Mouse (Mus musculus) mouse embryonic stem cell (cell line): ENCODE results near the gene Muc1.
"Not testable (repeated sequence)": the region's sequence is repeated elsewhere in the genome, so short reads cannot be mapped to it uniquely, and the experiment has no call there.

Experiments
- in situ Hi-C, 2 experiments: fragments of 300-500 bp; cut with MboI; formaldehyde crosslinking; loops; 1 replicate in 1 of 2; 3 replicates in 1 of 2; pipeline ENCODE4 v1.14.3; 2019 to 2020; ENCODE audit warnings: low sequenced_read_pairs in 2 of 2, low pct_unique_long_range_greater_than_20kb in 1 of 2, mixed read lengths in 1 of 2; ENCODE audit not compliant: unreplicated experiment in 1 of 2

Gene Muc1

DNA sequence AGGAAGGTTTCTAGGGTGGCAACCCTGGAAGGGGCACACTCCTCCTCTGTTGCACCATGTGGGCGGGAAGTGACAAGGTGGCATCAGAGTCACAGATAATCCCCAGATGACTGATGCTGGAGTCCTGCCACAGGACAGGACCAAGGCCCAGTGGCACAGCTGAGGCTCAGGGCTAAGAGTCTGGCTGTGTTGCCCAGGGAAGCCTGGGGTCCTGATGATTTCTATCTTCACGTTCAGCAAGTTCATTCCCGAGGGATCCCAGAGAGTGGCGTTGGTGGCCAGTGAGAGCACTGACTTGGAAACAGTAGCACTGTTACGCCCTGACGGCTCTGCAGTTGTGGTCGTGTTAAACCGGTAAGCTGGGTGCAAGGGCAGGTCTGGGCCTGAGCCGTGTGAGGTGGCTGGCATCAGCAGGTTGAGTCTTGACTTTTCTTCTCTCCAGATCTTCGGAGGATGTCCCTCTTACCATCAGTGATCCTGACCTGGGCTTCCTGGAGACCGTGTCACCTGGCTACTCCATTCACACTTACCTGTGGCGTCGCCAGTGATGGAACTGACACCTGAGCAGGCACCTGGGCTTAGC lies 20.7 kb upstream of the Muc1 start:
- in situ Hi-C loops: no loop called here

DNA sequence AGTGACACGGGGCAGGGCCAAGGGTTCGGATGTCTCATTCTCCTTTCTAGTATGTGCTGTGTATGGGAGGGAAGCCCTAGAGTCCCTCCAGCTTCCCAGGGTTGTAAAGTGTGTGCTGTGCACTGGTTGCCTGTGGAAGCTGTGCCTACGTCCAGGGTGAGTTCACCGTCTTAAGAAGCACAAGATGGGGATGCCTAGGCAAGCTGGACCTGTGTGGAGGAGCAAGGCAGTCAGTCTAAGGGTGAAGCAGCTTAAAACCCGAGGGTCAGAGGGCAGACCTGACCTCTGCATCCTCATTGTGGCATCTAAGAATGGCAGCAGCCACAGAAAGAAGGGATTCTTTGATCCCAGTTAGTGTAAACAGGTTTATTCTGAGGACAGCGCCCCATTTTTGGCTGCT lies 20.1 kb upstream of the Muc1 start:
- in situ Hi-C loops: no loop called here

DNA sequence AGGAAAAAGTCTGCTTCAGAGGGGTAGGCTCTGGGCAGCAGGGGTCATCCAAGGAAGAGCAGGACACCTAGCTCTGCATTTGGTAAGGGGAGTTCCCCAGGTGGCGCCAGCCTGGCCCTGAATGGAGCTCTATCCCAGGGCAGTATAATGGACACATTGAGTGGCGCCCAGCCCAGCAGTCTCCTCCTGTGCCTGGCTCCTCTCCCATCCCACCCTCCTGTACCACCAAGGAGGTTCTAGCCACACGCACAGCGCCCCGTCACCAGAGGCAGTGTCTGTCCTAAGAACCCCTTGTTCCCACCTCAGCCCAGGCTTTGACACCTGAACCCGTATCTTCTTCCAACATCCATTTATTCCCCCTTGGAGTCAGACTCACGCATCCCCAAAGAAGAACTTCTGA lies 19.1 kb upstream of the Muc1 start:
- in situ Hi-C loops: no loop called here

DNA sequence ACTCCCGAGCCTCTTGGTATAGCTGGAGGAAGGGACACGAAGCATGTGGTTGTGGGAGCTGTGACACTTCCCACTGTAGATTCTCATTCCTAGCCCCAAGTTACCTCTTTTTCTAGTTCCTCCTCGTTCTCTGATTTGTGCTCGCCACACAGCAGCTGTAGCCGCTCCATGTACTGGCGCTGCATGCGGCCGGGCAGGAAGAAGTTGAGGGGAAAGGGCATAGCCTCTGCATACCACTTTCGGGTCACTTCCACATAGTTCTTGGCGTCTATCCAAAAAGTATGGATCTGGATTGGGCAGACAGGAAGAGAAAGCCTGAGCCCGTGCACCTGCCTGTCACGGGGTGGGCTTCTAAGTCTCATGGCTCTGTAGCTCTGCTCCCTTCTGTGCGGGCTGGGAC lies 18.7 kb upstream of the Muc1 start:
- in situ Hi-C loops: no loop called here

DNA sequence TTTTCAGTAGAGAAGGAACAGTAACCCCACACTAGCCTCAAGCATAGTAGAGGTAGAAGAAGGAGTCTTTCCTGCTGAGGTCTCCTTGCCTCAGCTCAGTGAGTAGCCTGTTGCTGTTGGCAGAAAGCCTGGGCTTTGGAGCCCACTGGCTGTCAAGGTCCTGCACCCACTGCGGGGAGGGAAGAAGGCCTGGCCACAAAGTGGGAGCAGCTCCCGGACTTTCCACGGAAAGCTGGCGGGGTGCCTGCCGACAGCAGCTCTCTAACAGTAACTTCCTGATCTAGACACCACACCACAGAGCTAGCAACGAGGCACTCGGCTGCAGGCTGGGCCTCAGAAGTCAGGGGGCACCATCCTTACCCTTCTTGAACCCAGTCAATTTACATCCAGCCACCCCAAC lies 18.1 kb upstream of the Muc1 start:
- in situ Hi-C loops: no loop called here

DNA sequence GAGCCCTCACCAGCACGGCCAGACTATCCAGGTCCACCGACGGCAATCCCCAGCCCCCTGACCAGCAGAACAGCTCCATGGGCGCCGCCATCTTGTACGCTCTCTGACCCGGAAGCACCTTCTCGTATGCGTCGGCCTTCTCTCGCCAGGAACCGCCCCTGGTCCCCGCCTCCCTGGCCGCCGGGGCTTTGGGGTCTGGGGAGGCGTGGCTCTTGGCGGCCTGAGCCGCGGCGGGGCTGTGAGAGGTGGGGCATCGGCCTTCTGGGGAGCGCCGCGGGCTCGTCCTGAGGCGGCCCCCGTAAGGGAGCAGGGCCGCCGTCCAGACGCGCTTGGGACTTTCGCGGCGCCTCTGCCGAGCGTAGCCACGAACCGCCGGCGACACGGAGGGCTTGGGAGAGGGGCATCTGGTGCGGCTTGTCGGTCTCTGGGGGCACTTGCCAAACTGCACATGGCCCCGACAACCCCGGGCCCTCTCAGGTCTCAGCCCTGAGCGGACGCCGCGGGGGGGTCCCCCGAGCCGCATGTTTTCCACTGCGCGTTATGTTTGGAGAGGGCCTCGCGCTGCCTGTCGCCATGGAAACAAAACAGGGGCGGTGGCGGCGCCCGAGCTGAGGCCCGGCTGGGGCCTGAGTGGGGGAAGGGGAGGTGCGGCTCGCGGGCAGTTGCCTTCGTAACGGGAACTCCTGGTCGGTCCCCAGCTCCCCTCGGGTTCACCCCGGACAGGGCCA lies 14.9 kb upstream of the Muc1 start:
- in situ Hi-C loops: no loop called here

DNA sequence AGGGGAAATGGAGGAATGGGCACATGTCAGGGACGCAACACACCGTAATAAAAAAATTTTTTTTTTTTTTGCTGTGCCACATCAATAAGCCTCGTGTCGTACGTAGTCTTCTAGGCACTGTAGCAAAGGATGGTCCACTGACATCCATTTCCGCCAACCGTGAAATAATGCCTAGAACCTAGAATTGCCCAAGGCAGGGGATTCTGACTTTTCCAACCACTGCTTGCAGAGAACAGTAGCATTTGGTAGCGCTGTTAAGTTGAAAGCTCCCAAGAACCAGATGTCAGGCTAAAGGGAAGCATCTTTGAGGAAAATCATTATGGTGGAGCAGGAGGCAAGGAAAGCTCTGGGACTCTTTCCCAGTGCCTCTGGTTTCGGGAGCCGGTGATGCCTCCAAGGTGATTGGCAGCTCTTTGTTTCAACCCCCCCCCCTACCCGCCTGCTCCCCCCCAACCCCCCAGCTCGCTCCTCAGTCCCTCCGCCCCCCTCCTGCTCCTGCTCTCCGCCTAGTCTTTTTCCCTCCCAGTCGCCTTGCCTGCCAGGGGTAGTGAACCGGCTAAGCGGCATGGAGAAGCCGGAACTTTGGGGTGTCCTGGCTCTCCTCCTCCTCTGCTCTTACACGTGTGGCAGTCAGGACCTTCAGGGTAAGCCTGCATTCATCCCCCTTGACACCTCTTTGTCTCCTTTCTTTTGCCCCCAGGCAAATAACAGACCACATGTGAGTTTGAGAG lies 14.0 kb upstream of the Muc1 start, which contains the start of gene Thbs3:
Thbs3 (plus strand) TSS at position 500 of the 731 bp plus-strand sequence.
- in situ Hi-C loops: no loop called here

DNA sequence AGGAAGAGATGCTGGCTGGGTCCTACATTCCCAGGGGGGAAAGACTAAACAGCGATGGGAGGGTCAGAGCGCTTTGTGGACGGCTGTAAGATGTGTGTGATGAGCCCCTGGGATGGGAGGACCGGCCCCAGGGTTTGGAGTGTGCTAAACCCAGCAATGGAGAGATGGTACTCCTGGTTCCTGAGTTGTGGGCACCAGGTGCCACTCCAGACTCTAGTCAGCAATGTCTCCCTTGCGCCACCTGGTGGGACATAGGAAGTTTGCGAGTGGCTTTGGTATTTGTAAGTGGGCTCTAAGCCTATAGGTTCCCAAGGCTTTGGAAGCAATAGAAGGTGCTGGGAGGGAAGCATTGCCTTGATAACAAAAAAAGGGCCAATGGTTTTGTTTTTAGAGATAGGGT lies 13.0 kb upstream of the Muc1 start:
- in situ Hi-C loops: no loop called here

DNA sequence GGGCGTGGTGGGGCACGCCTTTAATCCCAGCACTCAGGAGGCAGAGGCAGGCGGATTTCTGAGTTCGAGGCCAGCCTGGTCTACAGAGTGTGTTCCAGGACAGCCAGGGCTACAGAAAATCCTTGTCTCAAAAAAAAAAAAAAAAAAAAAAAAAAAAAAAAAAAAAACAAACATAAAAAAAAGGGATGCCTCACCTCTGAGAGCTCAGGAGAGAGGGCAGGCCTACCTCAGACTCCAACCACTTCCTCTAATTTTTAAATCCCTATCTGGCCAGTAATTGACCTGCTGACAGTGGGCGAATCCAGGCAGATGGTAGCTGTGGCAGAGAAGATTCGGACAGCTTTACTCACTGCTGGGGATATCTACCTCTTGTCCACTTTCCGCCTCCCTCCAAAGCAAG lies 12.4 kb upstream of the Muc1 start:
- in situ Hi-C loops: not testable (repeated sequence)

DNA sequence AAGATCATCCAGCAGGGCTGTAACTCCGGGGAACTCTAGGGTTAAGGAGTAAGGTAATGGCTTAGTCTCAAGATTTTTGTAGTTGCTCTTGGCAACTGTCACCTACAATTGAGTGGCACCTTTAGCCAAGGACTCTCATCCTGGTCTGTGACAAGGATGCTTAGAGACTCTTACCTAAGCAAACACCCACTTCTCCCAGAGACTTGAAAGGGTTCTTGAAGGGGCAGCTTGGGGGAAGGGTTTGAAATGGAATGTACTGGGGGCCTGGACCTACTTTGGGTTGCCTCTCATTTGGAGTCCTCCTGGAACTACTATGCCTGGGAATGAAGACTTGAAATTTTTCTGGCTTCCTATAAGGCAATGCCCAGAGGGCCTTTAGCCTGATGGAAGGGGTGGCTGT lies 10.6 kb upstream of the Muc1 start:
- in situ Hi-C loops: no loop called here

DNA sequence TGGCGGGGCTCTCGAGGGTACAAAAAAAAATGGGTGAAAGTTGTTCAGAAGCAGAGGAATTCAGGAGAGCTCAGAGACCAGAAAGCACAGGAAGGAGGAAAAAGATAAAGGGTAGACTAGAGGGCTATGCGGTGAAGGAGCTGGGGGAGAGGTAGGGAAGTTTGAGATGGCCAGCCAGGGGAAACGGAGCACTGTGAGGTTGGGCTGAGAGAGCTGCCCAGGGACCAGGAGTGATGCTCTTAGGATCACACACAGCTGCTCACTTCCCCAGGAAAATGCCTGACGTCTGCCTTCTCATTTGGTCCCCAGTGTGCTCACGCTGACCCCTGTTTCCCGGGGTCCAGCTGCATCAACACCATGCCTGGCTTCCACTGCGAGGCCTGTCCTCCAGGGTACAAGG lies 9.3 kb upstream of the Muc1 start:
- in situ Hi-C loops: no loop called here

DNA sequence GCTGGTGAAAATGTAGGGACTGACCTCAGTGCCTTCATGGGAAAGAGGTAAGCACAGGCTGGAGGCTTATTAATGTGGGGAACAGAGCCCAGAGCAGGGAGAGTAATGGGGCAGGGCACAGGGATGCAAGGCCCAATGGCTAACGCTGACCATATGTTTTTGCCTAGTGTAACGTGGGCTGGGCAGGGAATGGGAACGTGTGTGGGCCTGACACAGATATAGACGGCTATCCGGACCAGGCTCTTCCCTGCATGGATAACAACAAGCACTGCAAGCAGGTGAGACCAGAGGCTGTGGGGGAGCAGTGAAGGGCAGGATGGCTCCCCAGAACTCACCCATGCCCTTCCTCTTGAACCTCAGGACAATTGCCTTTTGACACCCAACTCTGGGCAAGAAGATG lies 7.7 kb upstream of the Muc1 start:
- in situ Hi-C loops: no loop called here

DNA sequence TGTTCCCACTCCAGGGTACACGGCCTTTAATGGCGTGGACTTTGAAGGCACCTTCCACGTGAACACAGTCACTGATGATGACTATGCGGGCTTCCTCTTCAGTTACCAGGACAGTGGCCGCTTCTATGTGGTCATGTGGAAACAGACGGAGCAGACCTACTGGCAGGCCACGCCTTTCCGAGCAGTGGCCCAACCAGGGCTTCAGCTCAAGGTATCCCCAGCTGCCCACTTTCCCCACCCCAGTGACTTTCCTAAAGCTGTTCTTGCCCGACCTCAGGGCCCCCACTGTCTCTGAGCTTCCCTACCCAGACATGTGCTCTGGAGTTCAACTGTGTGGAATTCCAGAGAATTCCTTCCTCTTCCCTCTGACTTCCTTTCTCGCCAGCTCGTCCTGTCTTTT lies 4.1 kb upstream of the Muc1 start:
- in situ Hi-C loops: no loop called here

DNA sequence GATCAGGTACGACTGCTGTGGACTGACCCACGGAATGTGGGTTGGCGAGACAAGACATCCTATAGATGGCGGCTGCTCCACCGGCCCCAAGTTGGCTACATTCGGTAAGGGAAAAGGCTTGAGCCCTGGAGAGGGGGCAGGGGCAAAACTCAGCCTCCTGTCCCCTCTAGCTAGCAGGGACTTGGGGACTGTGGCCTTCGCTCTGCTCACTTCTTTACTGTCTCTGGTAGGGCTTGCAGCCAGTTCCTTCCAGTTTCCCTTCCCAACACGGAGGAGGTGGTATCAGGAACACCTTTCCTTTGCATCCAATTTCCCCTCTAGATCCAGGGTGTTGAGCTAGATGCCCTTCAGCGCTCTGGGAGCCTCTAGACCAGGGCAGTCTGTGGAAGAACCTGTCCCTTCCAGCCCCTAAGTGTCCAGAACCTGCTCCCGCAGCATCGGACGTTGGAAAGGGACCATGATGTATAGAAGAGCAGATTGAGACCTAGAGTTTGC lies 3.5 kb upstream of the Muc1 start:
- in situ Hi-C loops: no loop called here

DNA sequence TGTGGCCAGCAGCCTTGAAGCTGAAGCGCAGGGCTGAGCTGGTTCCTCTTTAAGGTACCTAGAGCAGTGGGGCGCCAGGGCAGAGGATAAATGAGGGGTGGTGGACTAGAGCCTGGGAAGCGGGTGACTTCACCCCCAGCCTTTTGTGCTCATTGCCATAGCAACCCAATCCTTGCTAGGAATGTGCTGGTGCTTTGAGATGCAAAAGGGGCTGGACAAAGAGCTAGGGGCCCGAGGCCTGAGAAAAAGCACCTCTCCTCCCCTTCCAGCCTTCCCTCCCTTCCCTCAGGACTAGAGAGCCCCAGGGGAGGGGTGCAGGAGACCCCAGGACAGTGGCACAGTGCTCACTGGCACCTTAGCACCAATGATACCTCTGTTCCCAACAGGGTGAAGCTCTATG lies 2.9 kb upstream of the Muc1 start:
- in situ Hi-C loops: no loop called here

DNA sequence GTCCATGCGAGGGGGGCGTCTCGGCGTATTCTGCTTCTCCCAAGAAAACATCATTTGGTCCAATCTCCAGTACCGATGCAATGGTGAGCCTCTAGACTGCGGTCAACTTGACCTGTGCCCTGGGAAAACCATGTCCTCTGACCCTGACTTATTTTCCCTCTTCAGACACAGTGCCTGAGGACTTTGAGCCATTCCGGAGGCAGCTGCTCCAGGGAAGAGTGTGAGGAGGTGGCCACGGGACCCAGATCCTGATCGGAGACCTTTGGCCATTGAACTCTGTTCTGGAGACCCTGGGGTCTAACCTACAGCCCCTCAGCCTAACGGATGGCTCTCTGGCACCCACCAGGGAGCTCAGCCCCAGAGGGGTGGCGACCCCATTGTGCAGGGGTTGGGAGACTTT lies 2.5 kb upstream of the Muc1 start:
- in situ Hi-C loops: no loop called here

DNA sequence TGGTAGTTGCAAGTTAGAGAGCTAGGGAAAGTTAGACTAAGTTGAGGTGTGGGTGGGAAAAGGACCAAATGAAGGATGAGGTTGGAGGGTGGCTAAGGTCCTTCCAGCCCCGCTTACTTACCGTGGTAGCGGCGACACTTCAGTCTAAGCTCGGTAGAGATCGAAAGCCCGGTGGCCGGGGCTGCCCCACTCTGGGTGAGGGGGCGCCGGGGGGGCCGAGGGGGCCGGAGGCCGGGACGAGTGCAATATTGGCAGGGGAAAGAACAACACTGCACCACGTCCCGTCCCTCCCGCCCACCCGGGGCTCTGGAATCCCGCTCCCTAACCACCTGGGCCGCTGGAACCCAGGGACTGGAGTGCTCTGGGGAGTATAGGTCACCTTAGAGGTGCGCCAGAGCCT lies 2.0 kb upstream of the Muc1 start, which contains the start of gene Mtx1:
Mtx1 (minus strand) TSS at position 189 of the 400 bp plus-strand sequence.
- in situ Hi-C loops: no loop called here

DNA sequence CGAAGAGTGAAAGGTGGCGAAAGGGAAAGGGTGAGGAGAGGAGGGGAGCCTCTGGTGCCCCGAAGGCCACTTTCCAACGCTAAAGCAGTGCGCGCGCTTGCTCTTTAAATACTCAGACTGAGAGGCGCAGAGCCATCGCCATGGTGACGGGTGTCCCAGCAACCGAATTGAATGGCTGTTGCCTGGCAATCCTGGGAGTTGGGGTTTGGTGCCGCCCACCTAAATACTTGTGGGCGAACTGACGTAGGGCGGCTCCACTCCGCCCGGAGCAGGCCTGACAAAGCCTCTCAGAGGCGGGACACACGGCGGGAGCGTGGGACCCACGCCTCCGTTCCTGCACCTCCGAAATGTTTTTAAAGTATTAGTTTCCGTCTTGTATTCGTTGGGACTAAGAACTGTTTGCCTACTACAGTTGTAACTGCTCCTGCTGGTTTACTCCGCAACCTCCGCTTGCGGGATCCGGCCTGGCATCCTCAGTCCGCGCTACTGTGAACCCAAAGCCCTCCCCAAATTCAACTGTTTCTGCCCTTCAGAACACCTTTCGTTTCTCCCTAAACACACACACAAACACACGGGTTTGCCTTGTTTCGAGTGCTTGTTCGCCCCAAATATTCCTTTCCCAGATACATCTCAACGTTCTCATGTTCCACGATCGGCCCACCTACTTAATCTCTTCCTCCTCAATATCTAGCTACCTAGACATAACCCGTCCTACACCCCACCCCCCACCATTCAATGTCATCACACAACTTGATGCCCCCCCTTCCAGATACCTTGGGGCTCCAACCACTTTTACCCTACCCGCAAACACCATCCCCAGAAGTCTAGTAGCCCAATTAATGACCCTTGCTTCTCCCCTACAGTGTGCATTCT lies 1.3 kb upstream of the Muc1 start:
- in situ Hi-C loops: no loop called here

DNA sequence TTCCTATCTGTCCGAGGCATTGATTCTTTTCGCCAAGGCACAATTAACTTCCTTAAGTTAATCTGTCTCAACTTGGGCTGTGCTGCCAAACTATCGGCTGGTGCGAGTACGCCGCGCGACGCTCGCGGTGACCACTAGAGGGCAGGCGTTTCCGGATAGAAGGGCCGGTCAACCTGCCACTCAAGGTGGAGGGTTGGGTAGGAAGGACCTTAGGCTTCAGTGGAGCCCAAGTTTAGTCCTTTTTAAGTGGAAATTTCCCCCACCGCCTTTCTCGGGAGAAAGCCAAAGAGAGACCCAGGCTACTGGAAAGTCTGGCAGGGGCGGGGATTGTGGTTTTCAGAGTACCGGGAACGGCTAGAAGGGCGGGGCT lies 692 bp upstream of the Muc1 start:
- in situ Hi-C loops: no loop called here
